Mouse (Mus musculus): ENCODE data around the gene Zfp317. TPM values are rescaled to one million over a fixed set of nuclear protein-coding genes. Genes with fewer than 3 reads are reported as not detected.
"Not testable (repeated sequence)": the region's sequence is repeated elsewhere in the genome, so short reads cannot be mapped to it uniquely, and the experiment has no call there.

Zfp317 gene
- polyA plus RNA-seq, 1 experiment = 8.0 TPM

GRCm38 (mm10) chr9:19692430-19692829 lies 70.5 kb downstream of the Zfp317 start:
- TF ChIP-seq POLR2A (IDR thresholded peaks at IDR 0.05; ENCODE audit: low read depth, low read length) = no peak
- TF ChIP-seq CTCF (conservative IDR thresholded peaks at IDR 0.05; ENCODE audit: insufficient read depth, insufficient read length, low read depth, low read length) = no peak
- Histone ChIP-seq H3K36me3 (ENCODE audit: control insufficient read depth, insufficient read depth, low read length) (no peaks in the 10 kb centered on the region), H3K27ac (ENCODE audit: insufficient read depth, low read depth, low read length) (no peak overlapping the region), H3K27me3 (replicated peaks; ENCODE audit: control insufficient read depth, insufficient read depth, low read length) (no peaks in the 10 kb centered on the region), H3K4me3 (ENCODE audit: insufficient read depth, low read depth, low read length) (no peak overlapping the region), H3K4me1 (ENCODE audit: control insufficient read depth, insufficient read depth, low read length) (no peaks in the 10 kb centered on the region)
- WGBS = 76% methylated on average over 2 of the region's 2 CpGs
- no peak for DNase-seq

- H3K4me1 ChIP-seq (ENCODE audit: control insufficient read depth, insufficient read depth, low read length); H3K4me3 ChIP-seq (ENCODE audit: insufficient read depth, low read depth, low read length); DNase-seq; H3K27ac ChIP-seq (ENCODE audit: insufficient read depth, low read depth, low read length); H3K36me3 ChIP-seq (ENCODE audit: control insufficient read depth, insufficient read depth, low read length); H3K27me3 ChIP-seq (replicated peaks; ENCODE audit: control insufficient read depth, insufficient read depth, low read length): not testable (repeated sequence)
- 60% methylated on average over 2 of the region's 2 CpGs for WGBS
These were observed 72.4 kb downstream of the Zfp317 start for GRCm38 (mm10) chr9:19694285-19694684.

- H3K36me3 ChIP-seq (ENCODE audit: control insufficient read depth, insufficient read depth, low read length); DNase-seq; H3K27me3 ChIP-seq (replicated peaks; ENCODE audit: control insufficient read depth, insufficient read depth, low read length); H3K27ac ChIP-seq (ENCODE audit: insufficient read depth, low read depth, low read length); H3K4me3 ChIP-seq (ENCODE audit: insufficient read depth, low read depth, low read length); H3K4me1 ChIP-seq (ENCODE audit: control insufficient read depth, insufficient read depth, low read length): not testable (repeated sequence)
- 72% methylated on average over 9 of the region's 9 CpGs for WGBS
These were observed 73.0 kb downstream of the Zfp317 start for GRCm38 (mm10) chr9:19694898-19695379.

Other genes starting within 250 kb of the Zfp317 start
- not detected in 2 replicates for gene Olfr847, start 243.4 kb upstream of the Zfp317 start, polyA plus RNA-seq (2012; rRNA removed)
- not detected in 2 replicates for gene Olfr849, start 181.8 kb upstream of the Zfp317 start, polyA plus RNA-seq (2012; rRNA removed)
- not detected in 2 replicates for gene Olfr850, start 143.9 kb upstream of the Zfp317 start, polyA plus RNA-seq (2012; rRNA removed)
- not detected in 2 replicates for gene Olfr851, start 128.8 kb upstream of the Zfp317 start, polyA plus RNA-seq (2012; rRNA removed)
- not detected in 2 replicates for gene Olfr853, start 81.0 kb upstream of the Zfp317 start, polyA plus RNA-seq (2012; rRNA removed)
- gene Olfr854, start 54.7 kb upstream of the Zfp317 start, polyA plus RNA-seq (2012; rRNA removed) = not detected in 2 replicates
- gene Olfr855, start 39.5 kb upstream of the Zfp317 start, polyA plus RNA-seq (2012; rRNA removed) = not detected in 2 replicates
- not detected in 2 replicates for gene Olfr857, start 87.3 kb downstream of the Zfp317 start, polyA plus RNA-seq (2012; rRNA removed)
- not detected in 2 replicates for gene Olfr58, start 158.2 kb downstream of the Zfp317 start, polyA plus RNA-seq (2012; rRNA removed)
- not detected in 2 replicates for gene Olfr859, start 182.8 kb downstream of the Zfp317 start, polyA plus RNA-seq (2012; rRNA removed)
- gene Olfr860, start 227.6 kb downstream of the Zfp317 start, polyA plus RNA-seq (2012; rRNA removed) = not detected in 2 replicates